Mouse (Mus musculus) kidney, embryonic 14.5 days (tissue): ENCODE measurements around the gene Ccdc155. TPM values are rescaled to one million over a fixed set of nuclear protein-coding genes. Genes with fewer than 3 reads are reported as not detected.

ENCODE experiments used
- ATAC-seq: fragments of 200-750 bp; cut with Nextera tagmentation; 2 replicates; pipeline ENCODE4 v1.8.0; 2017; ENCODE audit warnings: moderate number of reproducible peaks, mild to moderate bottlenecking, moderate TSS enrichment, moderate library complexity; ENCODE audit not compliant: low FRiP score, low TSS enrichment
- H3K27ac ChIP-seq: fragments of 300-500 bp; sonication (generic); 2 replicates; pipeline ENCODE4 v1.5.1; 2014; ENCODE audit warnings: low read depth, mild to moderate bottlenecking, low read length, moderate library complexity, mixed read lengths
- H3K27me3 ChIP-seq: fragments of 300-500 bp; sonication (generic); 2 replicates; pipeline ENCODE4 v1.6.1; 2014; ENCODE audit warnings: mild to moderate bottlenecking, low read length; ENCODE audit not compliant: control insufficient read depth, insufficient read depth
- H3K36me3 ChIP-seq: fragments of 300-500 bp; sonication (generic); 2 replicates; pipeline ENCODE4 v1.6.1; 2014; ENCODE audit warnings: low read length, mixed read lengths; ENCODE audit not compliant: control insufficient read depth, insufficient read depth
- H3K4me1 ChIP-seq: fragments of 300-500 bp; sonication (generic); 2 replicates; pipeline ENCODE4 v1.6.1; 2014; ENCODE audit warnings: low read length, mixed read lengths; ENCODE audit not compliant: control insufficient read depth, insufficient read depth
- H3K4me2 ChIP-seq: fragments of 300-500 bp; sonication (generic); replicated peaks from 2 replicates; pipeline ENCODE4 v1.6.1; 2014; ENCODE audit warnings: low read depth, mild to moderate bottlenecking, low read length
- H3K4me3 ChIP-seq: fragments of 300-500 bp; sonication (generic); 2 replicates; pipeline ENCODE4 v1.5.1; 2014; ENCODE audit warnings: mild to moderate bottlenecking, low read length
- H3K9ac ChIP-seq: fragments of 300-500 bp; sonication (generic); 2 replicates; pipeline ENCODE4 v1.6.1; 2014; ENCODE audit warnings: low read depth, mild to moderate bottlenecking, low read length, moderate library complexity
- H3K9me3 ChIP-seq: fragments of 300-500 bp; sonication (generic); 2 replicates; pipeline ENCODE4 v1.6.1; 2016; ENCODE audit warnings: low read length; ENCODE audit not compliant: control insufficient read depth
- WGBS: fragments of 180-500 bp; shearing (Covaris S2); extraction: QIAGEN DNeasy Blood & Tissue Kit; methylation state at CpG from one replicate; pipeline ENCODE4 v1.1.7; 2014; 5-methylcytosine and 5-hydroxymethylcytosine counted together
- polyA plus RNA-seq: library from polyadenylated mRNA; unstranded; fragments of >200 nt; fragmentation: Nextera tagmentation; extraction: Ambion mirVana; gene quantifications from 2 replicates; pipeline ENCODE4 v1.2.1, GENCODE M21; 2014

Ccdc155 gene
- 0.93 and 1.1 TPM in 2 replicates for polyA plus RNA-seq

DNA sequence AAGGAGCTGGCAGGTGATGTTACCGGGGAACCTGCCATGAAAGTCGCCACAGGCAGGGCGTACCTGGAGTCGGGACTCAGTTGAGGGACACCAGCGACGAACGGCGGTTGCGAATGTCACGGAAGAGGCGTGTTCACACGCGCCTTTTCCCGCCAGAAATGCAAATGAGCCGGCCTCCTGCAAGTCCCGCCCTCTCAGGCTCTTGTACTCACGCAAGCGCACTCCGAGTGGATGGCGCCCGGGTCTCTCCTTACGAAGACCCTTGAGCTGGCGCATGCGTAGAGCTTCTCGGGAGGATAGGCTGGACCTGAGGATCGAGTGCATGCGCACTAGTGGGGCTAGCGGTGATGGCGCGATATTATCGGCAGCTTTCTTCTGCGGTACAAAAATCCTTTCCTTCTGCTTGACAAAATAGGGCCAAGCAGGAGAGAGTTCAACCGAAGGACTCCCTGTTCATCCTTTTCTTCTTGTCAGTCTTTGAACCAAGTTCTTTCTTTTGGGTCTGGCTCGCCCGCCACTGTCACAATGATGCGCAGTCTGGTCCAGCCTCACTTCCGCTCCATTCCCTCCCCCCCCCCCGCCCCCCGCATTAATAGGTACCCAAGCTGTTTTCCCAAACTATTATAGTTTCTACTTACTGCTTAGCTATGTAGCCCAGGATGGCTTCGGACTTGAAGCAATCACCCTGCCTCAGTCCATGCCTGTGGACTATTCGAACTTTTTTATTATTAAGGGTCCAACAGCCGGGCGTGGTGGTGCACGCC, at the start of gene Ccdc155:
TSS of gene Ccdc155 (minus strand) at position 513 of the 764 bp plus-strand sequence.
- H3K9ac ChIP-seq: peak within 1 kb of the TSS; percentile 45; the same call in 1 of the 2 replicates

DNA sequence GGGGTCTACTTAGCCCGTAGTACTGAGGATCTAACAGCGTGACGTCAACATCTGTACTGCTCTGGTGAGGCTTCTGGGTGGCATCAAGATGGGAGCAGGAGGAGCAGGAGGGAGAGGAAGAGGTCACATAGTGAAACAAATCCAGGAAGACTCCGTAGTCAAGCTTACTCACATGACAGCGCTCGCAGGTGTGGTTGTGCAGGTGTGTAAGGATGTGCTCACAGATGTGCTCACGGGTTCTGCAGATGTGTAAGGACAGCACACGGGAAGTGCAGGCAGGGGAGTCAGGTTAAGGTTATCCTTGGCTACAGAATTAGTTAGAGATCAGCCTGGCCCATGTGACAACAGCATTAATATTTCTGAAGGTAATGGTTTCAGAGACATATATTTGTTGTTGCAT, 49.1 kb upstream of the Ccdc155 start:
- H3K27me3 ChIP-seq: no peaks in the 10 kb centered on the region
- no peak overlapping the region for H3K27ac ChIP-seq
- no peaks in the 10 kb centered on the region for H3K4me1 ChIP-seq
- H3K36me3 ChIP-seq: no peaks in the 10 kb centered on the region
- ATAC-seq: no peak
- no peak overlapping the region for H3K9ac ChIP-seq
- H3K9me3 ChIP-seq: no peaks in the 10 kb centered on the region
- H3K4me2 ChIP-seq: no peak overlapping the region
- 89% methylated on average over 8 of the region's 8 CpGs for WGBS
- H3K4me3 ChIP-seq: no peak overlapping the region

More for the DNA sequence above, at the start of gene Ccdc155:
- Histone ChIP-seq H3K27me3 (no peaks in the 10 kb centered on the region), H3K4me1 (no peaks in the 10 kb centered on the region), H3K4me3 (peak within 1 kb of the TSS; percentile 41), H3K9me3 (no peaks in the 10 kb centered on the region), H3K27ac (no peak within 1 kb of the TSS), H3K4me2 (peak within 1 kb of the TSS; percentile 46), H3K36me3 (no peaks in the 10 kb centered on the region)
- peak; percentile 96 for ATAC-seq
- WGBS: 9% methylated on average over 43 of the region's 44 CpGs

DNA sequence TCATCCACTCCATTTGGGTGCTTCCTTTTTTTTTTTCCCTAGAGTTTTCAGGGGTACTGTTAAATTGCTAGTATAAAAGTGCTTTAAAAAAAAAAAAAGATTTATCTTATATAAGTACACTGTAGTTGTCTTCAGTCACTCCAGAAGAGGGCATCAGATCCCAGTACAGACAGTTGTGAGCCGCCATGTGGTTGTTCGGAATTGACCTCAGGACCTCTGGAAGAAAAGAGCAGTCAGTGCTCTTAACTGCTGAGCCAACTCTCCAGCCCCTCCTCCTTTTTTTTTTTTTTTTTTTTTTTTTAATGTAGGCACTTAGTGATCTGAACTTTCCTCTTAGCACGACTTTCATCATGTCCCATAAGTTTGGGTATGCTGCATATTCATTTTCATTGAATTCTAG, 43.0 kb upstream of the Ccdc155 start:
- Histone ChIP-seq H3K4me1 (no peaks in the 10 kb centered on the region), H3K36me3 (no peaks in the 10 kb centered on the region), H3K9me3 (no peaks in the 10 kb centered on the region), H3K27ac (no peak overlapping the region), H3K9ac (no peak overlapping the region), H3K4me2 (no peak overlapping the region), H3K4me3 (no peak overlapping the region), H3K27me3 (no peaks in the 10 kb centered on the region)
- WGBS: 38% methylated on average over 3 of the region's 3 CpGs
- ATAC-seq: no peak

DNA sequence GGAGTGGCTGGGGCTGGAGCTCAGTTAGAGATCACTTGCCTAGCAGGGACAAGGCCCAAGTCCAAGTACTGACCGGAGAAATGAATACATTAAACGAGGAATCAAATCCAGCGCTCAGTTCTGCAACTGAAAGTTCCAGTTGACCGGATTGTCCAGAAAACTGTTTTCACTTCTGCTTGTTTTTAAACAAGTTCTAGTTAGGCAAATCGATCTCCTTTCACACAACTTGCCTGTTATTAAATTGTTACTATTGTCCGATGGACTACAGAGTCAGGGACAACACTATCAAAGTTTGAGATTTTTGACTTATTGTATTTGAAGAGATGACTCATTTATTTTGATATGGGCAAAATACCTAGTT, 36.7 kb upstream of the Ccdc155 start:
- Histone ChIP-seq H3K27ac (no peak overlapping the region), H3K36me3 (no peaks in the 10 kb centered on the region), H3K27me3 (peaks cover 2% of the 10 kb centered on the region; the same call in 1 of the 2 replicates), H3K4me3 (peak overlapping the region; percentile 9; the same call in 1 of the 2 replicates), H3K4me2 (peak overlapping the region; percentile 38), H3K9me3 (no peaks in the 10 kb centered on the region), H3K9ac (peak overlapping the region; percentile 42; the same call in 1 of the 2 replicates), H3K4me1 (no peaks in the 10 kb centered on the region)
- 78% methylated on average over 6 of the region's 6 CpGs for WGBS
- no peak for ATAC-seq

DNA sequence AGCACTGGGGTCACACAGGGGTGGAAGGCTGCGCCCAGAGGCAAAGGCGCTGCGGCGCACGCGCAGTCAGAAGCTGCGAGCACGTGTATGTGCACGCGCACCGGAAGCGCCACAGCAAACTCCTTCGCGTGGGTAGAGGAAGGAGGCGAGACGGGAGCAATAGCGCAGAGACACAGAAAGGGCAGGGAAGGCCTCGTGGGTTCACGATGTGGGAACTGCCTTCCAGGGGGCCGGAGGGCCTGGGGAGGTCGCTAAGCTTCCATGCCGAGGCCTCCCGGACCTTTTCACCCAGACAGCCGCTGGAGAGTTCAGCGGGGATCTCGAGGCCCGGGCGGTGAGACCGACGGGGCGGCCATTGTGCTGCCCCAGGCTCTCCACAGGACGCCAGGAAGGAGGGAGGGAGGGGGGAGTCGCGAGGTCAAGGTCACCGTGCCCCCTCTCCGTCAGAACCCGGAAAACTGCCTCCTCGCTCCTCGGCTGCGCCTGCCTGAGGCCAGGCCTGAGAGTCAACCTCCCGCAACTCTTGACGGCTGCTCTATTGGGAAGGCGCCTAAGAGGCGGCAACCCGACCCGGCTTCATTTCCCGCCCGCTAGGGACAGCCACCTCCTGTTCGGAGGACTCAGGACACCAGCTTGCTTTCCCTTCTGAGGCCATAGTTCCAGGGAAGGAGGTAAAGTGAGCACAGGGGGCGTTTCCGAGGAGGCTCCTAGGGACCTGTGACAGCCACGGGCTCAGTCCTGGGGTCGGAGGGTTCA, 36.1 kb upstream of the Ccdc155 start, which contains the start of gene Slc6a16:
TSS of gene Slc6a16 (plus strand) at position 453 of the 756 bp plus-strand sequence.
- no peak within 1 kb of the TSS for H3K27ac ChIP-seq
- peak; percentile 51 for ATAC-seq
- WGBS: 11% methylated on average over 51 of the region's 53 CpGs

DNA sequence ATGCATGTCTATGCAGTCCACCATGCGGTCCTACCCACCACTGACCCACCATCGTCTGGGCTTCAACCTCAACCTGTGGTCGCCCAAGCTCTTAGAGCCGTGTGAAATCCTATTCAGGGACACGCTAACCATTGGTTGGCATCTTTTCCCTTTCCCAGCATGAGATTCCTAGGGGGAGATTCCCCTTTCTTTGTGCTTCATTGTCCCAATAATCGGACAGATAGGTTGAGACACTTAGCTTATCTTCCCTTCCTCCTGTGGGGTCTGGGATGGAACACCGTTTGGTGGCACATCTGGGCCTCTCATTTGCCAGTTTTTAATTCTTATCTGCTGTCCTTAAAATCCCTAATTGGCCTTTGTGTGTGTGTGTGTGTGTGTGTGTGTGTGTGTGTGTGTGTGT, 35.4 kb upstream of the Ccdc155 start:
- H3K36me3 ChIP-seq: no peaks in the 10 kb centered on the region
- ATAC-seq: no peak
- H3K27ac ChIP-seq: no peak overlapping the region
- H3K27me3 ChIP-seq: peaks cover 2% of the 10 kb centered on the region; the same call in 1 of the 2 replicates
- H3K4me3 ChIP-seq: no peak overlapping the region
- H3K9me3 ChIP-seq: no peaks in the 10 kb centered on the region
- H3K4me1 ChIP-seq: no peaks in the 10 kb centered on the region
- H3K4me2 ChIP-seq: no peak overlapping the region
- WGBS: 86% methylated on average over 7 of the region's 7 CpGs
- no peak overlapping the region for H3K9ac ChIP-seq

More for the DNA sequence above, 36.1 kb upstream of the Ccdc155 start, which contains the start of gene Slc6a16:
- peak within 1 kb of the TSS; percentile 38 for H3K4me2 ChIP-seq
- H3K36me3 ChIP-seq: no peaks in the 10 kb centered on the region
- peak within 1 kb of the TSS; percentile 42; the same call in 1 of the 2 replicates for H3K9ac ChIP-seq
- no peaks in the 10 kb centered on the region for H3K9me3 ChIP-seq
- H3K27me3 ChIP-seq: peaks cover 2% of the 10 kb centered on the region; the same call in 1 of the 2 replicates
- no peaks in the 10 kb centered on the region for H3K4me1 ChIP-seq
- peak within 1 kb of the TSS; percentile 9; the same call in 1 of the 2 replicates for H3K4me3 ChIP-seq

DNA sequence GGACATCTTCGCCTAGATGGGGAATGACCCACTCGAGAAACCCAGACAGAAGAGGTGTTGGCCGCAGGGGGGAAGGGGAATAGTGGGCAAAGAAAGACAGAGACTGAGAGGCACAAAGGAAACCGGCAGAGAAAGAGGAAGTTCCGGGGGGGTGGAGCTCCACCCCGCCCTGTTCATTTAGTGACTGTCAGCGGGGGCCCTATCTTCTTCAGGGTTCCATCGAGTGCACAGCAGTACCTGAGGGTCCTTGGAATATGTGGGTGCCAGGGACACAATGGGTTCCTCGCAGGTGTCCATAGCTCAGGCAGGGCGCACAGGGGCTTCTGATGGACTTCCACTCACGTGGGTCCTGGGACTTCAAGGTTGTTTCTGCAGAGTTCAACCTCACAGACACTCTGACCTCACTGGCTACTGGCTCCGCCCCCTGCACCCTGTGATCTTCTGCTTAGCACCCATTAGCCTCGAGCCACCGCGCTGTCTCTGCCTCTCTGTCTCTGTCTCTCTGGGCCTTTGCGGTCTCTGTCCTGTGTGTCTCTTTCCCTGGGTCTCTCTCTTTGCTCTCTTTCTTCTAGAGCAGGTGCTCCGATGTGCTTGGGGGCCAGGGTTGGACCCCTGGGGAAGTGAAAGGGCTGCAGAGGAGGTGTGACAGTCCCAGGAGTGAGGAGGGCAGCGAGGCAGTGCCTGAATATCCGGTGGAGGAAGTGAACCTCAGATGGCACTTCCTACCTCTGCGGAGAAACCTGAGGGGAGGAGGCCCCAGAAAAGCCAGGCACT, 34.2 kb upstream of the Ccdc155 start, which contains the start of gene Cd37:
TSS of gene Cd37 (minus strand) at position 393 of the 774 bp plus-strand sequence.
- WGBS: 38% methylated on average over 20 of the region's 20 CpGs
- Histone ChIP-seq H3K36me3 (no peaks in the 10 kb centered on the region; the same call in 1 of the 2 replicates), H3K9ac (no peak within 1 kb of the TSS), H3K4me1 (peaks cover 7% of the 10 kb centered on the region), H3K9me3 (no peaks in the 10 kb centered on the region), H3K27me3 (peaks cover 2% of the 10 kb centered on the region; the same call in 1 of the 2 replicates), H3K27ac (no peak within 1 kb of the TSS), H3K4me3 (no peak within 1 kb of the TSS), H3K4me2 (no peak within 1 kb of the TSS)
- ATAC-seq: no peak
